Mouse (Mus musculus) myocyte (in vitro differentiated cells): Measurements from ENCODE around the gene Tdpoz5. TPM values are rescaled to one million over a fixed set of nuclear protein-coding genes. Genes with fewer than 3 reads are reported as not detected.
"Not testable (repeated sequence)": the region's sequence is repeated elsewhere in the genome, so short reads cannot be mapped to it uniquely, and the experiment has no call there.

Experiments used
- H3K27me3 ChIP-seq: one replicate; pipeline ENCODE4 v1.6.1; 2011; ENCODE audit not compliant: control insufficient read depth, insufficient read depth, insufficient read length
- H3K36me3 ChIP-seq: one replicate; pipeline ENCODE4 v1.6.1; 2011; ENCODE audit not compliant: control insufficient read depth, insufficient read depth
- H3K4me2 ChIP-seq: one replicate; pipeline ENCODE4 v1.6.1; 2011; ENCODE audit warnings: low read depth, control low read depth
- H3K4me3 ChIP-seq: one replicate; pipeline ENCODE4 v1.5.1; 2011; ENCODE audit warnings: mild to moderate bottlenecking, control low read depth, moderate library complexity
- H3K79me2 ChIP-seq: one replicate; pipeline ENCODE4 v1.6.1; 2011; ENCODE audit not compliant: control insufficient read depth, insufficient read depth
- H3ac ChIP-seq: one replicate; pipeline ENCODE4 v1.6.1; 2011; ENCODE audit not compliant: control insufficient read depth, insufficient read length
- polyA plus RNA-seq: library from polyadenylated mRNA; unstranded; fragments of >200 nt; fragmentation: generic; extraction: Trizol; gene quantifications from one replicate; pipeline ENCODE4 v1.2.1, GENCODE M21; 2012; ENCODE audit warnings: missing spikeins

Tdpoz5 gene
- polyA plus RNA-seq, result not detected

DNA sequence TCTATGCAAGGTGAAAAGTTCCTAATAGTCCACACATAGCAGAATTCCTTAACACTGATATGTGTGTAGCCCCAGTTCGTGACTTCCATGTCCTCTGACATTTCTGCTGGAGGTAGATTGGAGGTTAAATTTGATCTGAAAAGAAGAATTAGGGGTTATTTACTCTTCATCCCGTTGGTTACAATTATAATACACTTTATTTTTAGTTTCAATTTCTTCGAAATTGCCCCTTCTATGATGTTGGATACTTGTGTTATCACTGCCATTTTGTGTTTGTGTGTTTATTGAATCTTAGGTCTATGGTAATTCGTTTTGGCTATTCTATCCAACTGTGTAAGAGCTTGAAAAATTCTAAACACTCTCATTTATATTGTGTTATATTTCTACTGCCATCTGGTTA is at the start of gene Tdpoz5:
Gene Tdpoz5, minus strand, starts transcription at position 101 of the 400 bp plus-strand sequence.
- H3K79me2 ChIP-seq, H3ac ChIP-seq, H3K4me3 ChIP-seq, H3K4me2 ChIP-seq, H3K36me3 ChIP-seq, H3K27me3 ChIP-seq: not testable (repeated sequence)

DNA sequence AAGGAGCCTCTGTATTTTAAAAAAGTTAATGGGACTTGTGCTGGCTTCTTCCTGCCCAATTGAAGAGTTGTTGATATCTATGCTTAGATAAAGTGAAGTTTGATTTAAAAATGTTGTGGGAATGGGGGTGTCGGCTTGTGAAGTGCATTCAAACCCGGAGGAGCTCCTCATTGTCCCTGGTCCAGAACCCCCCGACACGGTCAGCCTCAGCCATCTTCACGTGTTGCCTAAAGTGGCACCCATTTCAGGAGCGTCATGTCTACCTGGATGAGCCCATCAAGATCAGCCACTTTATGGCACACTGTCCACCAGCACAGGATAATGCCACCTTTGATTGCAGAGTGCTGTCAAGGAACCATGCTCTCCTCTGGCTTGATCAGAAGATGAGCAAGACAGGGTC is 7.8 kb upstream of the Tdpoz5 start:
- H3K4me2 ChIP-seq, H3K79me2 ChIP-seq, H3K4me3 ChIP-seq, H3K27me3 ChIP-seq, H3ac ChIP-seq, H3K36me3 ChIP-seq: not testable (repeated sequence)

DNA sequence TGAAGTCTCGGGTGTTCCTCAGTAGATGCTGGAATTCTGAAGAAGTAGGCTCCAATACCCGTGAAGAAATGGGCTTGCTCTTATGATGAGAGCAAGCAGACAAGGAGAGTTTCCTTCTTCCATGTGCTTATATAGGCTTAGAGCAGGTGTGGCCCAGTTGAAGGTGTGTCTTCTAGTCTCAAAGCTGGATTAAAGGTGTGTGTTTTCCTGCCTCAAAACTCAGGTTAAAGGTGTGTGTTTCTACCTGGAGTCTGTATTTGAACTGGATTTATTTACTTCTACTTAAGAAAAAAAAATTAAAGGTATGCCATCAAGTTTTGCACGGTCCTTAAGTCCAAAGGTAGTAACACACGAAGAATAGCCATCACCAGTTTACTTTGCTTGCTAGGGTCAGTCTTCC is 17.7 kb downstream of the Tdpoz5 start, which contains the start of gene Gm9117:
Gene Gm9117, minus strand, starts transcription at position 101 of the 400 bp plus-strand sequence.
- not testable (repeated sequence) for H3K36me3 ChIP-seq, H3K4me2 ChIP-seq, H3ac ChIP-seq, H3K79me2 ChIP-seq, H3K4me3 ChIP-seq, H3K27me3 ChIP-seq

DNA sequence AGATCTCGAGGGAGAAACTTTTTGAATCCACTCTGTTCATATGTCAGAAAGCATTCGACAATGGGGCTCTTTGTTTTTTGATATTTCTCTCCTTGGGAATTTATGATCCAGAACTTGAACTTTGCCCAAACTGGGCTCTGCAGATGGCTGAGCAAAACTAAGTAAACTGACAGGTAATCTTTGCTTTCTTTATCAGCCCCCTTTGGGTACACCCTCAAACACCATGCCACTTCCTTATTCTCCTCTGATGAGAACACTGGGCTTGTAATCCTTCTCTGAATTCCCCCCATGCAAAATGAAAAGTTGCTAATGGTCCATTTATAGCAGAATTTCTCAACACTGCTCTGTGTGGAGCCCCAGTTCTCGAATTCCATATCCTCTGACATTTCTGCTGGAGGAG is 22.7 kb downstream of the Tdpoz5 start:
- H3K4me2 ChIP-seq, H3K27me3 ChIP-seq, H3K36me3 ChIP-seq, H3K4me3 ChIP-seq, H3ac ChIP-seq, H3K79me2 ChIP-seq: not testable (repeated sequence)

Other genes with a start within 250 kb of the Tdpoz5 start
- not detected for gene Gm5773, start 188.3 kb downstream of the Tdpoz5 start, polyA plus RNA-seq
- gene Tdpoz4, start 164.9 kb downstream of the Tdpoz5 start, polyA plus RNA-seq, result not detected
- not detected for gene Tdpoz3, start 135.3 kb downstream of the Tdpoz5 start, polyA plus RNA-seq
- not detected for gene Gm9117, start 17.8 kb downstream of the Tdpoz5 start, polyA plus RNA-seq
- not detected for gene Gm9125, start 93.6 kb upstream of the Tdpoz5 start, polyA plus RNA-seq
- not detected for gene Gm10697, start 111.3 kb upstream of the Tdpoz5 start, polyA plus RNA-seq
- not detected for gene Gm10696, start 216.9 kb upstream of the Tdpoz5 start, polyA plus RNA-seq
- gene Gm5286, start 235.4 kb upstream of the Tdpoz5 start, polyA plus RNA-seq, result not detected